ENCODE assay signal across 29 mouse cellular contexts in genomic region chr6:140586714-140587259, GRCm38 (mm10). TPM values are rescaled to one million over a fixed set of nuclear protein-coding genes. Genes with fewer than 3 reads are reported as not detected.
A peak's percentile ranks its signal among the peaks of the same experiment; 100 is the strongest.
DNase-seq lines count a peak whose midpoint lies in the region; ATAC-seq lines count a peak whose summit lies in the region.
"Had no signal": no experiment of that assay in that cellular context is flagged by ENCODE, and none has a peak within 500 bp of the region (broad histone marks: within the 10 kb centered on the region; RNA-seq: fewer than 3 reads in every experiment).

No protein-coding gene starts in this region.

- no peak overlapping the region for H3K4me3 ChIP-seq in embryonic facial prominence, embryonic 12.5 days
- no peak overlapping the region for H3K4me3 ChIP-seq in embryonic facial prominence, embryonic 10.5 days
- no peak overlapping the region for H3K4me3 ChIP-seq in kidney, embryonic 16.5 days (ENCODE audit: low read length)
- H3K4me3 ChIP-seq in embryonic facial prominence, embryonic 14.5 days (ENCODE audit: low read depth, low read length), result no peak overlapping the region
- no peak overlapping the region for H3K4me3 ChIP-seq in stomach, embryonic 16.5 days (replicated peaks; ENCODE audit: low read length)
- H3K4me3 ChIP-seq: embryonic facial prominence, embryonic 13.5 days; forebrain, embryonic 13.5 days; heart, embryonic 13.5 days; layer of hippocampus, adult 2 months; left cerebral cortex, adult 2 months; liver, embryonic 12.5 days; megakaryocyte, embryonic 14.5 days; midbrain, embryonic 13.5 days; neural tube, embryonic 12.5 days had no signal

- 79% methylated on average over 8 of the region's 8 CpGs for WGBS in embryonic facial prominence, embryonic 12.5 days
- WGBS in embryonic facial prominence, embryonic 10.5 days, result 88% methylated on average over 8 of the region's 8 CpGs
- WGBS in kidney, embryonic 16.5 days, result 79% methylated on average over 8 of the region's 8 CpGs
- 71% methylated on average over 8 of the region's 8 CpGs for WGBS in embryonic facial prominence, embryonic 14.5 days
- WGBS in stomach, embryonic 16.5 days, result 73% methylated on average over 8 of the region's 8 CpGs

- H3K27ac ChIP-seq in embryonic facial prominence, embryonic 12.5 days, result no peak overlapping the region
- no peak overlapping the region for H3K27ac ChIP-seq in embryonic facial prominence, embryonic 10.5 days (replicated peaks)
- H3K27ac ChIP-seq in kidney, embryonic 16.5 days (ENCODE audit: low read length), result no peak overlapping the region
- H3K27ac ChIP-seq in embryonic facial prominence, embryonic 14.5 days (replicated peaks; ENCODE audit: low read depth, low read length), result no peak overlapping the region
- peak overlapping the region; percentile 61 for H3K27ac ChIP-seq in stomach, embryonic 16.5 days (ENCODE audit: low read length)
- H3K27ac ChIP-seq: embryonic facial prominence, embryonic 13.5 days; forebrain, embryonic 13.5 days; heart, embryonic 13.5 days; hindbrain, embryonic 14.5 days; layer of hippocampus, adult 2 months; left cerebral cortex, adult 2 months; liver, embryonic 12.5 days; midbrain, embryonic 13.5 days; neural tube, embryonic 12.5 days had no signal

- H3K4me2 ChIP-seq in embryonic facial prominence, embryonic 12.5 days (replicated peaks), result no peak overlapping the region
- no peak overlapping the region for H3K4me2 ChIP-seq in kidney, embryonic 16.5 days (replicated peaks; ENCODE audit: low read depth, low read length)
- no peak overlapping the region for H3K4me2 ChIP-seq in embryonic facial prominence, embryonic 14.5 days (ENCODE audit: low read depth, low read length)
- no peak overlapping the region for H3K4me2 ChIP-seq in stomach, embryonic 16.5 days (ENCODE audit: low read depth, low read length)
- H3K4me2 ChIP-seq: embryonic facial prominence, embryonic 13.5 days; forebrain, embryonic 13.5 days; heart, embryonic 13.5 days; hindbrain, embryonic 14.5 days; liver, embryonic 12.5 days; midbrain, embryonic 13.5 days; neural tube, embryonic 12.5 days had no signal

- no peaks in the 10 kb centered on the region for H3K9me3 ChIP-seq in embryonic facial prominence, embryonic 12.5 days
- H3K9me3 ChIP-seq in embryonic facial prominence, embryonic 10.5 days, result no peaks in the 10 kb centered on the region
- no peaks in the 10 kb centered on the region for H3K9me3 ChIP-seq in kidney, embryonic 16.5 days (ENCODE audit: low read length)
- no peaks in the 10 kb centered on the region for H3K9me3 ChIP-seq in embryonic facial prominence, embryonic 14.5 days (ENCODE audit: control insufficient read depth, low read length)
- no peaks in the 10 kb centered on the region for H3K9me3 ChIP-seq in stomach, embryonic 16.5 days (replicated peaks; ENCODE audit: control insufficient read depth, low read length)
- H3K9me3 ChIP-seq: embryonic facial prominence, embryonic 13.5 days; forebrain, embryonic 13.5 days; heart, embryonic 13.5 days; liver, embryonic 12.5 days; megakaryocyte, embryonic 14.5 days; midbrain, embryonic 13.5 days; neural tube, embryonic 12.5 days had no signal

- DNase-seq in embryonic facial prominence, embryonic 10.5 days (ENCODE audit: low spot score), result no peak
- DNase-seq in kidney, adult 11 months, result no peak
- peak; percentile 54 for DNase-seq in embryonic facial prominence, embryonic 14.5 days (ENCODE audit: low spot score)
- DNase-seq in frontal cortex, adult 2 months (ENCODE audit: extremely low spot score in 1 of 2, low spot score in 1 of 2), result no peak
- DNase-seq: adrenal gland, postnatal 10 days; cerebellum, adult 8-10 months; cerebellum, postnatal 36 days; heart, postnatal 10 days; kidney, adult 9 months; kidney, postnatal 36 days; liver, postnatal 0 days; lung, postnatal 36 days; right cerebral cortex, adult 18-20 months; right cerebral cortex, postnatal 4 days; thymus, postnatal 14 days had no signal

- H3K9ac ChIP-seq in embryonic facial prominence, embryonic 12.5 days, result no peak overlapping the region
- no peak overlapping the region for H3K9ac ChIP-seq in kidney, embryonic 16.5 days (replicated peaks; ENCODE audit: low read length)
- H3K9ac ChIP-seq in embryonic facial prominence, embryonic 14.5 days (ENCODE audit: low read depth, low read length), result no peak overlapping the region
- no peak overlapping the region for H3K9ac ChIP-seq in stomach, embryonic 16.5 days (ENCODE audit: low read length)
- H3K9ac ChIP-seq: embryonic facial prominence, embryonic 13.5 days; forebrain, embryonic 13.5 days; heart, embryonic 13.5 days; hindbrain, embryonic 14.5 days; liver, embryonic 12.5 days; liver, postnatal 0 days; midbrain, embryonic 13.5 days; neural tube, embryonic 12.5 days had no signal

- peaks cover 64% of the 10 kb centered on the region for H3K36me3 ChIP-seq in embryonic facial prominence, embryonic 12.5 days
- peaks cover 87% of the 10 kb centered on the region for H3K36me3 ChIP-seq in embryonic facial prominence, embryonic 10.5 days (replicated peaks)
- H3K36me3 ChIP-seq in kidney, embryonic 16.5 days (ENCODE audit: insufficient read depth, low read length), result peaks cover 53% of the 10 kb centered on the region
- H3K36me3 ChIP-seq in embryonic facial prominence, embryonic 14.5 days (ENCODE audit: control insufficient read depth, insufficient read depth, low read length), result peaks cover 84% of the 10 kb centered on the region
- H3K36me3 ChIP-seq in stomach, embryonic 16.5 days (ENCODE audit: control insufficient read depth, insufficient read depth, low read length), result peaks cover 23% of the 10 kb centered on the region

- H3K27me3 ChIP-seq in embryonic facial prominence, embryonic 12.5 days, result no peaks in the 10 kb centered on the region
- H3K27me3 ChIP-seq in embryonic facial prominence, embryonic 10.5 days (replicated peaks; ENCODE audit: low read depth, poor library complexity, severe bottlenecking), result no peaks in the 10 kb centered on the region
- H3K27me3 ChIP-seq in kidney, embryonic 16.5 days (ENCODE audit: insufficient read depth, low read length), result no peaks in the 10 kb centered on the region
- H3K27me3 ChIP-seq in embryonic facial prominence, embryonic 14.5 days (replicated peaks; ENCODE audit: control insufficient read depth, insufficient read depth, low read length), result no peaks in the 10 kb centered on the region
- no peaks in the 10 kb centered on the region for H3K27me3 ChIP-seq in stomach, embryonic 16.5 days (ENCODE audit: control insufficient read depth, insufficient read depth, low read length)
- H3K27me3 ChIP-seq: CH12.LX; embryonic facial prominence, embryonic 13.5 days; forebrain, embryonic 13.5 days; heart, embryonic 13.5 days; liver, embryonic 12.5 days; megakaryocyte, embryonic 14.5 days; midbrain, embryonic 13.5 days; neural tube, embryonic 12.5 days had no signal

- peak; percentile 22; the same call in 1 of the 2 replicates for ATAC-seq in embryonic facial prominence, embryonic 12.5 days (ENCODE audit: insufficient number of reproducible peaks, insufficient read depth, low FRiP score, low TSS enrichment)
- ATAC-seq in kidney, embryonic 16.5 days (ENCODE audit: low FRiP score, low TSS enrichment), result peak; percentile 29; the same call in 1 of the 2 replicates
- peak; percentile 85 for ATAC-seq in embryonic facial prominence, embryonic 14.5 days (ENCODE audit: low read depth)
- peak; percentile 73; the same call in 1 of the 2 replicates for ATAC-seq in stomach, embryonic 16.5 days (ENCODE audit: insufficient read depth, low FRiP score)
- ATAC-seq: forebrain, embryonic 13.5 days; liver, embryonic 12.5 days; liver, postnatal 0 days; midbrain, embryonic 13.5 days had no signal

- no peaks in the 10 kb centered on the region for H3K4me1 ChIP-seq in embryonic facial prominence, embryonic 12.5 days
- no peaks in the 10 kb centered on the region for H3K4me1 ChIP-seq in embryonic facial prominence, embryonic 10.5 days
- no peaks in the 10 kb centered on the region for H3K4me1 ChIP-seq in kidney, embryonic 16.5 days (ENCODE audit: insufficient read depth, low read length)
- no peaks in the 10 kb centered on the region for H3K4me1 ChIP-seq in embryonic facial prominence, embryonic 14.5 days (ENCODE audit: control insufficient read depth, insufficient read depth, low read length)
- no peaks in the 10 kb centered on the region for H3K4me1 ChIP-seq in stomach, embryonic 16.5 days (ENCODE audit: control insufficient read depth, insufficient read depth, low read length)
- H3K4me1 ChIP-seq: forebrain, embryonic 13.5 days; heart, embryonic 13.5 days; liver, embryonic 12.5 days; megakaryocyte, embryonic 14.5 days; midbrain, embryonic 13.5 days; neural tube, embryonic 12.5 days had no signal

RNA-seq across cellular contexts. Expression of gene Aebp2, which starts 35.7 kb away (rescaled TPM):
- 15.4 and 18.0 TPM in 2 replicates for polyA plus RNA-seq in embryonic facial prominence, embryonic 12.5 days (2016; fragmentation: Nextera tagmentation; extraction: Ambion mirVana)
- polyA plus RNA-seq in embryonic facial prominence, embryonic 10.5 days (2016; fragmentation: Nextera tagmentation; extraction: Ambion mirVana), result 8.1 and 9.4 TPM in 2 replicates
- polyA plus RNA-seq in kidney, embryonic 16.5 days (2015; fragmentation: Nextera tagmentation; extraction: Ambion mirVana), result 9.4 and 10.8 TPM in 2 replicates
- 18.1 and 18.7 TPM in 2 replicates for polyA plus RNA-seq in embryonic facial prominence, embryonic 14.5 days (2014; fragmentation: Nextera tagmentation; extraction: Ambion mirVana)
- polyA plus RNA-seq in stomach, embryonic 16.5 days (2015; fragmentation: Nextera tagmentation; extraction: Ambion mirVana), result 8.7 and 11.9 TPM in 2 replicates
- polyA plus RNA-seq in frontal cortex, adult 2 months (2012; rRNA removed), result 40.7 and 42.1 TPM in 2 replicates

Comparison
In these comparisons a context has a peak if more than half of its experiments do, and no peak if none do; other contexts are left out.
1. ATAC-seq: peak in every context shown above with its lines; median percentile 85 in embryonic facial prominence, embryonic 14.5 days; 73 in stomach, embryonic 16.5 days; 29 in kidney, embryonic 16.5 days; 22 in embryonic facial prominence, embryonic 12.5 days.